Mouse (Mus musculus): ENCODE results near the gene Ankrd24.

Ankrd24 gene

GRCm38 (mm10) chr10:81628390-81628789 lies at the start of gene Ankrd24:
TSS of gene Ankrd24 (plus strand) at chr10:81628540.
- no peak for TF ChIP-seq GATA4 (IDR thresholded peaks at IDR 0.05; ENCODE audit: insufficient replicate concordance, low read length)

DNA sequence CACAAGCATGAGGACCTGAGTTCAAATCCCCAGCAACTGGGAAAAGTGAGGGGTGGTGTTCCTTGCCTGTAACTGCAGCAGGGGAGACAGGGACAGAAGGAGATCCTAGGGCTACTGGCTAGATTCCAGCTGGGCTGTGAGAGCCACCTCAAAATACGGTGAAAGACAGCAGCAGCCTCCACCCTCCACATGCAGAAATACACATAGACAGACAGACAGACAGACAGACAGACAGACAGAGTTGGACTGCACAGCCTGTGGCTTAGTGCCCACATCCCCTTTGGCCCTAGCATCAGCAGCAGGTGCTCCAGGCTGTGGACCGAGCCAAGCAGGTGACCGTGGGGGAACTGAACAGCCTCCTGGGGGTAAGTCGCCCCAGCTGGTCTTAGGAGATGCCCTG lies 48.4 kb upstream of the Ankrd24 start:
- TF ChIP-seq GATA4 (IDR thresholded peaks at IDR 0.05; ENCODE audit: insufficient replicate concordance, low read length), result no peak

- TF ChIP-seq GATA4 (IDR thresholded peaks at IDR 0.05; ENCODE audit: insufficient replicate concordance, low read length), result no peak
Measured at GRCm38 (mm10) chr10:81580441-81581070, 47.8 kb upstream of the Ankrd24 start.

GRCm38 (mm10) chr10:81583347-81583746 lies 45.0 kb upstream of the Ankrd24 start:
- no peak for TF ChIP-seq GATA4 (IDR thresholded peaks at IDR 0.05; ENCODE audit: insufficient replicate concordance, low read length)

- no peak for TF ChIP-seq GATA4 (IDR thresholded peaks at IDR 0.05; ENCODE audit: insufficient replicate concordance, low read length)
Measured at GRCm38 (mm10) chr10:81588739-81589138, 39.6 kb upstream of the Ankrd24 start.

DNA sequence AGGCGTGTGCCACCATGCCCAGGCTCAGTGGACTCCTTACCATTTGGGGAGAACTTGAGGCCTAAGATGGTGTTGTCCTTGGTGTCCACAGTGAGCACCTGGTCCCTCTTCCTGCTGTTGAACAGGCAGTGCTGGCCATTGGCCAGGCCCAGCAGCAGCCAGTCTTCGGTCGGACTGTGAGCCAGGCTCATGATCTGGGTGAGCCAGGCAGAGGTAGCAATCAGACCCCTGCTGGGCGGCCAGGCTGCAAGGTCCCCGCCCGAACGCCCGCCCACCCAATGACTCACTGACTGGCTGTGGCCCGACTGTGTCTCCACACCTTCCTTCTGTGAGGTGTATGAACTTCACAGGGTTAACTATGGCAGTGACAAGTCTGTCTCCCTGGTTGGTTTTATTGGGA lies 36.5 kb upstream of the Ankrd24 start:
- no peak for TF ChIP-seq GATA4 (IDR thresholded peaks at IDR 0.05; ENCODE audit: insufficient replicate concordance, low read length)

DNA sequence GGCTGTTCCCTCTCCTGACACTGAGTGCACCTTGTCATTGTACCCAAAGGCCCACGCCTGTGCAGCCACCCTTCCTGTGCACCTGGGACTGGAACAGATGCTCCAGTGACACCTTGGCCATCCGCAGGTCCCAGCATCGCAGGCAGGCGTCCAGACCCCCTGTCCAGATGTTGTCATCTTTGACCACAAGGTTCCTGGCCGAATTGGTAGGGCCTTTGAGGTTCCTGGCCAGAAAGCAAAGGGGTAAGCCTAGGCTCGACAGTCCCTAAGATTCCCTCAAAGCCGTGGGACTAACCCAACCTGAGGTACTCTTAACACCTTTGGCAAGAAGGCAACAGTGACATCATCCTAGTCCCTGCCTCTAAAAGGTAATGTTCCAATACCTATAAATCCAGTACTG lies 35.7 kb upstream of the Ankrd24 start:
- no peak for TF ChIP-seq GATA4 (IDR thresholded peaks at IDR 0.05; ENCODE audit: insufficient replicate concordance, low read length)

GRCm38 (mm10) chr10:81593223-81593622 lies 35.1 kb upstream of the Ankrd24 start:
- TF ChIP-seq GATA4 (IDR thresholded peaks at IDR 0.05; ENCODE audit: insufficient replicate concordance, low read length), result no peak

- no peak for TF ChIP-seq GATA4 (IDR thresholded peaks at IDR 0.05; ENCODE audit: insufficient replicate concordance, low read length)
Measured at GRCm38 (mm10) chr10:81593935-81594334, 34.4 kb upstream of the Ankrd24 start.

DNA sequence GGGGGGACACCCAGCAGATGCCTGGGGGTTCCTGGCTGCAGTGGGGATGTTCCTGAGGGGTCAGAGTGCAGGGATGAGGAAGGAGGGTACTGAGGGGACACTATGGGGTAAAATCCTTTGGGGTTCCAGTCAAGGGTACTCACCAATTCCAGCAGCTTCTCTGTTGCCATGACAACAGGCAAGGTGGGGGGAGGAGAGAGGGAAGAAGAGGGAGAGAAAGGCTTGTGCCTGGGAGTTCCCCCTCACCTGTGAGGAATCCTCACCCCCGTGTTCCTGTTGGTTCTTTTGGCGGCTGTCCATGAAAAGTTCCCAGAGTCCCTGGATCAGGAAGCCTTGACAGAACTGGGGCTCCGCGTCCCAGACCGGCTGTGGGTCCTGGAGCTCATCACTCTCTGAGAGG lies 32.7 kb upstream of the Ankrd24 start:
- no peak for TF ChIP-seq GATA4 (IDR thresholded peaks at IDR 0.05; ENCODE audit: insufficient replicate concordance, low read length)

DNA sequence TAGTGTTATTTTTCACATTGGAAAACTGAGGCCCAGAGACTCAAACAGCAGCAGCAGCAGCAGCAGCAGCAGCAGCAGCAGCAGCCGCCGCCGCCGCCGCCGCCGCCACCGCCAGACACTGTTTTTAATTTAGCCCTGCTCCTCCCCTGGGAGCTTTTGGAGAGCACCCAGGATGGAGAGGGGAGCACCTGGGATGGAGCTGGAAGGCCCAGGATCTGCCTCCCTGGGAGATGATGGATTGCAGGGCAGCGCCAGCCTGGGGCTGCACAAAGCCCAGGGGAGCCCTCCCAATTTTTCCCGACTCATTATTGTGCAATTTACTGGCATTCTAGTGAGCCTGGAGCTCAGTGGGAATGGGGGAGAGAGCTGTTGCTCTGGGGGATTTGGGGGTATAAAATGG lies 31.7 kb upstream of the Ankrd24 start:
- no peak for TF ChIP-seq GATA4 (IDR thresholded peaks at IDR 0.05; ENCODE audit: insufficient replicate concordance, low read length)

DNA sequence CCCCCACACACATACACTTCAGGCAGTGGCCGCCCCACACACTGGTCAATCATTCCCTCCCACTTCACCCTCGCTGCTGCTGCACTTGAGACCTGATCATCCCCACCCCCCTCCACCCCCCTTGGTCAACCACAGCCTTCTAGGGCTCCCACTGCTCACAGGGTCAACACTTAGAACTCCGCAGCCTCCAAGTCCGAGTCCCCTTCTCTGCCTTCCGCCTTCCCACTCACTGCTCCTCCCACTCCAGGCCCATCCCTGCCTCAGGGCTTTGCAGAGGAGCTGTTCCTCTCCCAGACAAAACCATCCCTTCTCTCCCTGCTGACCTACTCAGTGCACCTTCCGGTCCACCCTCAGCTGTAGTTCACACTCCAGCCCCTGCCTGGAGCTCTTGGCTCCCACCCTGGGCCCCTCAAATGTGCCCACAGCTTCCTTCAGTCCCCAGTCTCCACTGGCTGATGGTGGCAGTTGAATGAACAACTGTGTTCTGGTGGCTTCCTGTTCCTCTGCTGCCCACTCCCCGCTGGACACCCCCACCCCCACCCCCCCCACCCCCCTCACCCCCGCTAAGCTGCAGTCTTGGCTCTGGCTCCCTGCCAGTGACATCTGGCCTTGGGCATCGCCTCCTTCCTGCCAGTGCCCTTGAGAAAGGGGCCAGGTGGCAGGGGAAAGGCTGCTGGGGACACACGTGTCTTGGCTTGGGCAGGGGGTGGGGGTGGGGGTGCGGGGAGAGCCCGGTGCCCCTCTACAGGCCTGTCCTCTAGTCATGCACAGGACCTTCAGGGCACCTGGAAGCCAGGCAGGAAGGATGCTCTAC lies 31.0 kb upstream of the Ankrd24 start:
- no peak for TF ChIP-seq GATA4 (IDR thresholded peaks at IDR 0.05; ENCODE audit: insufficient replicate concordance, low read length)

- no peak for TF ChIP-seq GATA4 (IDR thresholded peaks at IDR 0.05; ENCODE audit: insufficient replicate concordance, low read length)
Measured at GRCm38 (mm10) chr10:81598342-81598741, 30.0 kb upstream of the Ankrd24 start.

- no peak for TF ChIP-seq GATA4 (IDR thresholded peaks at IDR 0.05; ENCODE audit: insufficient replicate concordance, low read length)
Measured at GRCm38 (mm10) chr10:81598871-81599270, 29.5 kb upstream of the Ankrd24 start.

GRCm38 (mm10) chr10:81599630-81600029 lies 28.7 kb upstream of the Ankrd24 start:
- TF ChIP-seq GATA4 (IDR thresholded peaks at IDR 0.05; ENCODE audit: insufficient replicate concordance, low read length), result no peak

GRCm38 (mm10) chr10:81600096-81600495 lies 28.2 kb upstream of the Ankrd24 start:
- no peak for TF ChIP-seq GATA4 (IDR thresholded peaks at IDR 0.05; ENCODE audit: insufficient replicate concordance, low read length)

All from liver, adult (tissue).